Mouse (Mus musculus): ENCODE measurements around the gene Abhd15. TPM values are rescaled to one million over a fixed set of nuclear protein-coding genes. Genes with fewer than 3 reads are reported as not detected.
A peak's percentile ranks its signal among the peaks of the same experiment; 100 is the strongest.

Gene Abhd15
- polyA plus RNA-seq, 1 experiment from 2014 or later: 3.0 TPM

GRCm38 (mm10) chr11:77489591-77490235 is 25.2 kb upstream of the Abhd15 start, which contains the start of gene Ankrd13b:
Gene Ankrd13b, minus strand, starts transcription at chr11:77489678.
- ATAC-seq (ENCODE audit: insufficient read depth) (peak; percentile 23), DNase-seq (peak; percentile 87)
- peak within 1 kb of the TSS; percentile 54; the same call in 1 of the 2 replicates for H3K27ac ChIP-seq (ENCODE audit: low read depth)
- under 1% methylated on average over 78 of the region's 87 CpGs for WGBS
- H3K4me1 ChIP-seq (ENCODE audit: insufficient read depth): peaks cover 33% of the 10 kb centered on the region
- peak within 1 kb of the TSS; percentile 84 for H3K4me3 ChIP-seq (ENCODE audit: low read depth, low read length)
- no peaks in the 10 kb centered on the region for H3K36me3 ChIP-seq (ENCODE audit: insufficient read depth)
- no peaks in the 10 kb centered on the region for H3K27me3 ChIP-seq (ENCODE audit: insufficient read depth, low read length)
- H3K4me2 ChIP-seq: peak within 1 kb of the TSS; percentile 80
- no peaks in the 10 kb centered on the region for H3K9me3 ChIP-seq (ENCODE audit: low read depth, low read length)
- peak within 1 kb of the TSS; percentile 88 for H3K9ac ChIP-seq
- TF ChIP-seq CTCF (IDR thresholded peaks at IDR 0.05; ENCODE audit: low read depth): no peak

GRCm38 (mm10) chr11:77490451-77490850 is 24.5 kb upstream of the Abhd15 start:
- H3K27ac ChIP-seq (ENCODE audit: low read depth): peak overlapping the region; percentile 51; the same call in 1 of the 2 replicates
- ATAC-seq (ENCODE audit: insufficient read depth) (no peak), DNase-seq (no peak)
- peak overlapping the region; percentile 84 for H3K4me3 ChIP-seq (ENCODE audit: low read depth, low read length)
- no peaks in the 10 kb centered on the region for H3K36me3 ChIP-seq (ENCODE audit: insufficient read depth)
- 67% methylated on average over 6 of the region's 6 CpGs for WGBS
- peaks cover 32% of the 10 kb centered on the region for H3K4me1 ChIP-seq (ENCODE audit: insufficient read depth)
- no peak for TF ChIP-seq CTCF (IDR thresholded peaks at IDR 0.05; ENCODE audit: low read depth)
- no peaks in the 10 kb centered on the region for H3K9me3 ChIP-seq (ENCODE audit: low read depth, low read length)
- H3K27me3 ChIP-seq (ENCODE audit: insufficient read depth, low read length): no peaks in the 10 kb centered on the region
- no peak overlapping the region for H3K9ac ChIP-seq
- peak overlapping the region; percentile 90 for H3K4me2 ChIP-seq

DNA sequence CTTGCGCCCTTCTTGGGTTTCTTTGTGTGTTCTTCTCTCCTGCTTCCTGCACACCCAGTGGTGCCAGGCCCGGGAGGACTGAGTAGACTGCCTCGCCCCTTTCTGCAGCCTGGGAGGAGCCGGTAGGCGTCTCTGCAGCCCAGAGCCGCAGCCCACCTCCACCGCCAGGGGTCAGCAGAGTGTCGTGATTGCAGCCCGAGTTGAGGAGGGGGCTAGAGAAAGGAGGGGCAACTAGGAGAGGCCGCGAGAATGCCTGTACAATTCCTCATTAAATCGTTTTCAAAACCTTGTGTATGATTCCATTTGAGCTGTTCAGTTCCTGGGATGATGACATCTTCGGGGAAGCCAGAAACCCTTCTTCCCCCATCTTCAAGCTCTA is 23.8 kb upstream of the Abhd15 start:
- Histone ChIP-seq H3K4me1 (ENCODE audit: insufficient read depth) (peaks cover 29% of the 10 kb centered on the region), H3K36me3 (ENCODE audit: insufficient read depth) (no peaks in the 10 kb centered on the region), H3K9me3 (ENCODE audit: low read depth, low read length) (no peaks in the 10 kb centered on the region), H3K27me3 (ENCODE audit: insufficient read depth, low read length) (no peaks in the 10 kb centered on the region), H3K4me2 (peak overlapping the region; percentile 90), H3K9ac (peak overlapping the region; percentile 93), H3K27ac (ENCODE audit: low read depth) (peak overlapping the region; percentile 97), H3K4me3 (ENCODE audit: low read depth, low read length) (peak overlapping the region; percentile 57)
- TF ChIP-seq CTCF (IDR thresholded peaks at IDR 0.05; ENCODE audit: low read depth): peak; percentile 99
- DNase-seq: peak; percentile 98
- under 1% methylated on average over 13 of the region's 13 CpGs for WGBS
- ATAC-seq (ENCODE audit: insufficient read depth): peak; percentile 75

DNA sequence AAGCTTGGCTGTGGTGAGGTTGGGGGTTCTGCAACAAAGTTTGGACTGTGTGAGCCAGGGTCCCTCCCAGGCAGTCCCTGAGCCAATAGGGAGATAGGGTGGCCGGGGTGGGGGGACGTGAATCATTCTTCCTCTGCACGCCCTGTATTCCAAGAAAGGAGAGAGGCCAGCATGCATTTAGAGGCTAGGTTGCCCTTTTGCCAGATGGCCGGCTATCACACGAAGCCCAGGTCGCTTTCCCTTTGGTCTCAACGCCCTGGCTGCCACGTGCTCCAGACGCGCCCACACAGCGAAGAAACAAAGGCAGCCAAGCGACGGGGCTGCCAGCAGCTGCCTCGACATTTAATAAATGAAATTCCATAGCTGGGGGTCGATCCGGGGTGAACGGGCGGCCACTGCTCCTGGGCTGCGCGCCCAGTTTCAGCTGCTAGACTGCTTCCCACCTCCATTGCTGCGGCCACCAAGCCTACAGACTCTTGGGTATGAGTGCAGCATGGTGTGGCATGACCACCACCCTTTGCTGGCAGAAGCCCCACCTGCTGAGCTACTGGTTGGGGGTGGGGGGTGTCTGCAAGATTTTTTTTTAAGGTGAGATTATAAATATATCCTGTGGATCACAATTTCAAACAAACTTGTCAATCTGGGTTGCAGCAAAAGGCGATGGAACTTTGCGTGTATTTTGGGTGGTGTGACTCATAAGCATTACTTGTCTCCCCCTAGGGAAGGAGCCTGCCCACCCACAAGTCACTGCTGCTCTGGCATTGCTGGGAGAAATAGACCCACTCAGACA is 23.2 kb upstream of the Abhd15 start:
- no peak for TF ChIP-seq CTCF (IDR thresholded peaks at IDR 0.05; ENCODE audit: low read depth)
- Histone ChIP-seq H3K4me1 (ENCODE audit: insufficient read depth) (peaks cover 27% of the 10 kb centered on the region), H3K36me3 (ENCODE audit: insufficient read depth) (0 out of 2 replicates have a peak, but pooled peaks cover 2% of the 10 kb centered on the region), H3K9ac (peak overlapping the region; percentile 93), H3K9me3 (ENCODE audit: low read depth, low read length) (no peaks in the 10 kb centered on the region), H3K27ac (ENCODE audit: low read depth) (peak overlapping the region; percentile 97), H3K27me3 (ENCODE audit: insufficient read depth, low read length) (no peaks in the 10 kb centered on the region), H3K4me3 (ENCODE audit: low read depth, low read length) (peak overlapping the region; percentile 57), H3K4me2 (peak overlapping the region; percentile 90)
- peak; percentile 94 for DNase-seq
- ATAC-seq (ENCODE audit: insufficient read depth): peak; percentile 79
- WGBS: 0% methylated on average over 23 of the region's 23 CpGs

GRCm38 (mm10) chr11:77492311-77492871 is 22.5 kb upstream of the Abhd15 start:
- Histone ChIP-seq H3K9me3 (ENCODE audit: low read depth, low read length) (no peaks in the 10 kb centered on the region), H3K4me3 (ENCODE audit: low read depth, low read length) (peak overlapping the region; percentile 57), H3K4me2 (peak overlapping the region; percentile 90), H3K36me3 (ENCODE audit: insufficient read depth) (0 out of 2 replicates have a peak, but pooled peaks cover 2% of the 10 kb centered on the region), H3K4me1 (ENCODE audit: insufficient read depth) (peaks cover 26% of the 10 kb centered on the region), H3K9ac (peak overlapping the region; percentile 93), H3K27ac (ENCODE audit: low read depth) (peak overlapping the region; percentile 97), H3K27me3 (ENCODE audit: insufficient read depth, low read length) (no peaks in the 10 kb centered on the region)
- DNase-seq (peak; percentile 54), ATAC-seq (ENCODE audit: insufficient read depth) (no peak)
- no peak for TF ChIP-seq CTCF (IDR thresholded peaks at IDR 0.05; ENCODE audit: low read depth)
- under 1% methylated on average over 18 of the region's 18 CpGs for WGBS

DNA sequence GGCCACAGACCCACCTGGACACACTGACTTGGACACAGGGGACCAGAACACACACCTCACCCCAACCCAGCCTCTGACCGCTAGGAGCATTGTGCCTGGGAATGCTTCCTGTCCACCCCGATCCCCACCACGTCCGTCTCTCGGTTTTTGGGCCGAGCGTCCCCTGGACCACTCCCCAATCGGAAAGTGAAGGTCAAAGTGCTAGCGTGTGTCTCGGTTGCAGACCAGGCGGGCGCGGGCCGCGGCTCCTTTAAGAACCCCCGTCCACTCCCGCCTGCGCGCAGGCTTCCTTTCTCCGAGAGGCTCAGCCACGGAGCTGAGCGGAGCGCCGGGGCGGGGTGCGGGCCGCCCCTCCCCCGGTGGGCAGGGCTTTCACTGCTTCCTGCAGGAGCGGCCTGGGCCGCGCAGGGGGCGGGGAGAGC is 22.0 kb upstream of the Abhd15 start:
- TF ChIP-seq CTCF (IDR thresholded peaks at IDR 0.05; ENCODE audit: low read depth): peak; percentile 39
- Histone ChIP-seq H3K4me1 (ENCODE audit: insufficient read depth) (peaks cover 25% of the 10 kb centered on the region), H3K4me2 (peak overlapping the region; percentile 90), H3K27me3 (ENCODE audit: insufficient read depth, low read length) (no peaks in the 10 kb centered on the region), H3K36me3 (ENCODE audit: insufficient read depth) (0 out of 2 replicates have a peak, but pooled peaks cover 2% of the 10 kb centered on the region), H3K9me3 (ENCODE audit: low read depth, low read length) (no peaks in the 10 kb centered on the region), H3K4me3 (ENCODE audit: low read depth, low read length) (peak overlapping the region; percentile 57), H3K27ac (ENCODE audit: low read depth) (peak overlapping the region; percentile 97), H3K9ac (peak overlapping the region; percentile 93)
- under 1% methylated on average over 29 of the region's 32 CpGs for WGBS
- ATAC-seq (ENCODE audit: insufficient read depth) (peak; percentile 74), DNase-seq (peak; percentile 96)

Data from lung, embryonic 14.5 days (tissue).